Mouse (Mus musculus): ENCODE measurements around the gene Gcgr. TPM values are rescaled to one million over a fixed set of nuclear protein-coding genes. Genes with fewer than 3 reads are reported as not detected.

The Gcgr gene
- 0.35 and 0.95 TPM in 2 replicates for polyA plus RNA-seq (2012; rRNA removed)

GRCm38 (mm10) chr11:120530085-120530964, at the start of gene Gcgr:
Gene Gcgr, plus strand, starts transcription at chr11:120530699.

GRCm38 (mm10) chr11:120484265-120484981, 46.1 kb upstream of the Gcgr start, which contains the start of gene Mrpl12:
Gene Mrpl12, plus strand, starts transcription at chr11:120484613.

GRCm38 (mm10) chr11:120491317-120492023, 39.0 kb upstream of the Gcgr start, which contains the start of gene Slc25a10:
Gene Slc25a10, plus strand, starts transcription at chr11:120491840.

GRCm38 (mm10) chr11:120549168-120549945, 18.9 kb downstream of the Gcgr start, which contains the start of gene Mcrip1:
Gene Mcrip1, minus strand, starts transcription at chr11:120549727.

GRCm38 (mm10) chr11:120550810-120551440, 20.4 kb downstream of the Gcgr start, which contains the start of gene Ppp1r27:
Gene Ppp1r27, minus strand, starts transcription at chr11:120551132.

GRCm38 (mm10) chr11:120572752-120573584, 42.5 kb downstream of the Gcgr start, which contains the start of gene P4hb:
Gene P4hb, minus strand, starts transcription at chr11:120573253.

GRCm38 (mm10) chr11:120581490-120582267, 51.2 kb downstream of the Gcgr start, which contains the start of gene Arhgdia:
Gene Arhgdia, minus strand, starts transcription at chr11:120581624.

Other genes starting within 250 kb of the Gcgr start
- gene Actg1, start 182.2 kb upstream of the Gcgr start, polyA plus RNA-seq (2012; rRNA removed) = 1,314 and 1,733 TPM in 2 replicates
- 0.16 TPM in 1 of 2 replicates, not detected in the other for gene Fscn2, start 169.2 kb upstream of the Gcgr start, polyA plus RNA-seq (2012; rRNA removed)
- 64.7 and 65.7 TPM in 2 replicates for gene Faap100, start 151.9 kb upstream of the Gcgr start, polyA plus RNA-seq (2012; rRNA removed)
- 62.4 and 84.3 TPM in 2 replicates for gene Nploc4, start 93.0 kb upstream of the Gcgr start, polyA plus RNA-seq (2012; rRNA removed)
- gene Tspan10, start 88.1 kb upstream of the Gcgr start, polyA plus RNA-seq (2012; rRNA removed) = 0.19 and 0.41 TPM in 2 replicates
- 0.55 and 0.56 TPM in 2 replicates for gene Pde6g, start 77.2 kb upstream of the Gcgr start, polyA plus RNA-seq (2012; rRNA removed)
- gene Oxld1, start 72.6 kb upstream of the Gcgr start, polyA plus RNA-seq (2012; rRNA removed) = 25.9 and 35.8 TPM in 2 replicates
- gene Ccdc137, start 72.6 kb upstream of the Gcgr start, polyA plus RNA-seq (2012; rRNA removed) = 9.6 and 10.4 TPM in 2 replicates
- gene Arl16, start 63.1 kb upstream of the Gcgr start, polyA plus RNA-seq (2012; rRNA removed) = 23.7 and 24.4 TPM in 2 replicates
- gene Mrpl12, start 46.1 kb upstream of the Gcgr start, polyA plus RNA-seq (2012; rRNA removed) = 196 and 363 TPM in 2 replicates
- 357 and 440 TPM in 2 replicates for gene Slc25a10, start 38.9 kb upstream of the Gcgr start, polyA plus RNA-seq (2012; rRNA removed)
- 51.3 and 59.4 TPM in 2 replicates for gene Mcrip1, start 19.0 kb downstream of the Gcgr start, polyA plus RNA-seq (2012; rRNA removed)
- 0.22 TPM in 1 of 2 replicates, not detected in the other for gene Ppp1r27, start 20.4 kb downstream of the Gcgr start, polyA plus RNA-seq (2012; rRNA removed)
- gene P4hb, start 42.6 kb downstream of the Gcgr start, polyA plus RNA-seq (2012; rRNA removed) = 238 and 254 TPM in 2 replicates
- 643 and 823 TPM in 2 replicates for gene Arhgdia, start 50.9 kb downstream of the Gcgr start, polyA plus RNA-seq (2012; rRNA removed)
- 25.4 and 31.6 TPM in 2 replicates for gene Alyref, start 67.7 kb downstream of the Gcgr start, polyA plus RNA-seq (2012; rRNA removed)
- 119 and 133 TPM in 2 replicates for gene Anapc11, start 67.7 kb downstream of the Gcgr start, polyA plus RNA-seq (2012; rRNA removed)
- gene Npb, start 77.8 kb downstream of the Gcgr start, polyA plus RNA-seq (2012; rRNA removed) = 5.5 and 6.3 TPM in 2 replicates
- 325 and 389 TPM in 2 replicates for gene Pcyt2, start 87.2 kb downstream of the Gcgr start, polyA plus RNA-seq (2012; rRNA removed)
- gene Sirt7, start 94.5 kb downstream of the Gcgr start, polyA plus RNA-seq (2012; rRNA removed) = 109 and 125 TPM in 2 replicates
- gene Mafg, start 102.9 kb downstream of the Gcgr start, polyA plus RNA-seq (2012; rRNA removed) = 32.4 and 38.3 TPM in 2 replicates
- 30.3 and 39.3 TPM in 2 replicates for gene Pycr1, start 113.1 kb downstream of the Gcgr start, polyA plus RNA-seq (2012; rRNA removed)
- 0.13 and 0.42 TPM in 2 replicates for gene Myadml2, start 117.5 kb downstream of the Gcgr start, polyA plus RNA-seq (2012; rRNA removed)
- gene Notum, start 130.5 kb downstream of the Gcgr start, polyA plus RNA-seq (2012; rRNA removed) = 0.80 and 0.83 TPM in 2 replicates
- gene Aspscr1, start 142.3 kb downstream of the Gcgr start, polyA plus RNA-seq (2012; rRNA removed) = 93.2 and 102 TPM in 2 replicates
- 73.6 and 85.1 TPM in 2 replicates for gene Cenpx, start 183.0 kb downstream of the Gcgr start, polyA plus RNA-seq (2012; rRNA removed)
- gene Lrrc45, start 183.2 kb downstream of the Gcgr start, polyA plus RNA-seq (2012; rRNA removed) = 39.0 and 42.1 TPM in 2 replicates
- gene Rac3, start 190.8 kb downstream of the Gcgr start, polyA plus RNA-seq (2012; rRNA removed) = 18.7 and 26.9 TPM in 2 replicates
- 198 and 220 TPM in 2 replicates for gene Dcxr, start 196.6 kb downstream of the Gcgr start, polyA plus RNA-seq (2012; rRNA removed)
- 100 and 126 TPM in 2 replicates for gene Cbr2, start 201.4 kb downstream of the Gcgr start, polyA plus RNA-seq (2012; rRNA removed)
- gene Hmga1b, start 232.1 kb downstream of the Gcgr start, polyA plus RNA-seq (2012; rRNA removed) = 1.5 and 3.1 TPM in 2 replicates